Mouse (Mus musculus): ENCODE measurements at regions not wholly inside any gene's neighbourhood (a gene's known extent, or its start where the extent isn't known, plus 50 kb on each side); places are given as distances from the start of the nearest gene placed in this dataset.

- Histone ChIP-seq H3K4me2 (ENCODE audit: low read depth, low read length, severe bottlenecking) (0 out of 2 replicates have a peak overlapping the region, but pooled peaks have one; percentile 16), H3K36me3 (ENCODE audit: control insufficient read depth, insufficient read depth, low read length) (no peaks in the 10 kb centered on the region), H3K4me1 (replicated peaks; ENCODE audit: control insufficient read depth, insufficient read depth, low read length) (peaks cover 7% of the 10 kb centered on the region), H3K9me3 (ENCODE audit: control insufficient read depth, low read length) (no peaks in the 10 kb centered on the region), H3K9ac (ENCODE audit: low read length) (peak overlapping the region; percentile 33; the same call in 1 of the 2 replicates), H3K4me3 (ENCODE audit: low read depth, low read length) (no peak overlapping the region), H3K27ac (ENCODE audit: low read depth, low read length) (peak overlapping the region; percentile 55), H3K27me3 (ENCODE audit: control insufficient read depth, insufficient read depth, low read length) (no peaks in the 10 kb centered on the region)
- ATAC-seq (replicated peaks; ENCODE audit: low FRiP score) (peak; percentile 81), DNase-seq (ENCODE audit: low spot score) (peak; percentile 69)
- WGBS, result 26% methylated on average over 14 of the region's 14 CpGs
These were observed 330.6 kb upstream of the Mki67 start for GRCm38 (mm10) chr7:136046645-136047363.

DNA sequence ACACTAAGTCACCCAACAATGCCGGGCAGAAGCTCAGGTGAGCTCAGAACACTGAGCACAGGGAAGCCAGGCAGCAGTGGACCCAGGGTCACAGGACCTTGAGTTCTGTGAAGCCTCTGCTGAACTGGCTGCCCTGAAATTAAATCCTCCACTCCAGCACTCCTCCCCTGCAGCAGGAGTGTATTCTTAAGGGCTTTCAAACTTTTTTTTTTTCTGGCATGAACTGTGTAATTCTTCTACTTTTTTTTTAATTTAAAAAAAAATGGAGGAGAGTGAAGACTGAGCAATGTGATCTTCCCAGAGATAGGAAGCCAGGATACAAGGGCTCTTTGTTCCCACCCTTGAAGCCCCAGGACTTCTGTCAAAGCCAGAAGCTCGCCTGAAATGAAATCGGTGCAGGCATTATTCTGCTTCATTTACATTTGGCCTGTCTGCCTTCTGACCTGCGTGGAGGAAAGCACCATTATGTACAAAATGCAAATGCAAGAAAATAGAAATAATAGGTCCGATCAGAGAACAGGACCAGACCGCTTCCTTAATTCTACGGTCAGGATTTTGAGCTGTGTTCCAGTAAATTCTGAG, 331.3 kb upstream of the Mki67 start:
- H3K9me3 ChIP-seq (ENCODE audit: control insufficient read depth, low read length), result no peaks in the 10 kb centered on the region
- H3K27me3 ChIP-seq (ENCODE audit: control insufficient read depth, insufficient read depth, low read length), result no peaks in the 10 kb centered on the region
- WGBS, result 16% methylated on average over 7 of the region's 7 CpGs
- 0 out of 2 replicates have a peak overlapping the region, but pooled peaks have one; percentile 16 for H3K4me2 ChIP-seq (ENCODE audit: low read depth, low read length, severe bottlenecking)
- peak; percentile 61; the same call in 1 of the 2 replicates for ATAC-seq (replicated peaks; ENCODE audit: low FRiP score)
- H3K9ac ChIP-seq (ENCODE audit: low read length), result no peak overlapping the region
- no peak overlapping the region for H3K4me3 ChIP-seq (ENCODE audit: low read depth, low read length)
- H3K27ac ChIP-seq (ENCODE audit: low read depth, low read length), result peak overlapping the region; percentile 55
- DNase-seq (ENCODE audit: low spot score), result no peak
- no peaks in the 10 kb centered on the region for H3K36me3 ChIP-seq (ENCODE audit: control insufficient read depth, insufficient read depth, low read length)
- peaks cover 5% of the 10 kb centered on the region for H3K4me1 ChIP-seq (replicated peaks; ENCODE audit: control insufficient read depth, insufficient read depth, low read length)

DNA sequence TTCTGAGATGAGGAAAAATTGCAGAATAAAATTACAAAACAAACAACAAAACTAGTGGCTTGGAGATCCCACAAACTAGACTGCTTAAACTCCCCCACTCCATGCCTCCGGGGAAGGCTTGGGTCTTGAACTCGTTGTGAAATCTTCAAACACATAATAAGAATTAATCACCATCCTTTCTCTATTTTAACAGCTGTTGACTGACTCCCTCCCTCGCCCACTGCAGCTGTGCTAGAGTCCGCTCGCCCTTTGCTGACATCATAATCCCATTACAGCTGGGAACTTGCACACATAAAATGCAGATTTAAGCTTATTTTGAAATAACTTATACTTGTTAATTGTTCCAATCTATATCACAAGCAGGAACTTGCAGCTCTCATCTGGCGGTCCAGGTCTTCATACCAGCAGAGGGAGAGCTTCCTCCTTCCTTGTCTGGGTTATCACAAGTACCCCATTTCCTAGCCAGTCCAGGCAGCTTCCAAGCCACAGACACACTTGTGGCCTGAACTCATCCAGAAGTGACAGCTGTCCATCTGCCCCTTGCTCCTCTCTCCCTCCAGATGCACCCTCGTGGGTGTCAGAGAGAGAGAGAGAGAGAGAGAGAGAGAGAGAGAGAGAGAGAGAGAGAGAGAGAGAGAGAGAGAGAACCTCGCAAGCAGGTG, 332.9 kb upstream of the Mki67 start:
- Histone ChIP-seq H3K9me3 (ENCODE audit: control insufficient read depth, low read length) (no peaks in the 10 kb centered on the region), H3K27ac (ENCODE audit: low read depth, low read length) (no peak overlapping the region), H3K27me3 (ENCODE audit: control insufficient read depth, insufficient read depth, low read length) (no peaks in the 10 kb centered on the region), H3K9ac (ENCODE audit: low read length) (no peak overlapping the region), H3K4me3 (ENCODE audit: low read depth, low read length) (no peak overlapping the region), H3K4me1 (replicated peaks; ENCODE audit: control insufficient read depth, insufficient read depth, low read length) (peaks cover 5% of the 10 kb centered on the region), H3K4me2 (ENCODE audit: low read depth, low read length, severe bottlenecking) (no peak overlapping the region), H3K36me3 (ENCODE audit: control insufficient read depth, insufficient read depth, low read length) (no peaks in the 10 kb centered on the region)
- WGBS, result 42% methylated on average over 8 of the region's 8 CpGs
- no peak for DNase-seq (ENCODE audit: low spot score)
- no peak for ATAC-seq (replicated peaks; ENCODE audit: low FRiP score)

DNA sequence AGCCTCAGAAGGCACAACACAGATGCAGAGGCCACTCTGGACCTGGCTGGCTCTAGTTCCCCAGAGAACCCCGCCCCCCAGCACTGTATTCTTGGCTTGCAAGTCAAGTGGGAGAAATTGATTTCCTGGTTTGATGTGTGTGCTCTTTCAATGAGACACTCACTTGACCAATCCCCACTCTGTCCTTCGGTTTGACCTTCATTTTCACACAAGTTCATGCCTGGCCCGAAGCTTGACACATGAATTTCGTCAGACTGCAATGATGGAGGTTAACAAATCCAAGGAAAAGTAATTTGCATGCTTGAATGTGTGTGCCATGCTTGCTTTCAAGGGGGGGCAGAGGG, 333.4 kb upstream of the Mki67 start:
- no peak for ATAC-seq (replicated peaks; ENCODE audit: low FRiP score)
- Histone ChIP-seq H3K9ac (ENCODE audit: low read length) (no peak overlapping the region), H3K36me3 (ENCODE audit: control insufficient read depth, insufficient read depth, low read length) (no peaks in the 10 kb centered on the region), H3K9me3 (ENCODE audit: control insufficient read depth, low read length) (no peaks in the 10 kb centered on the region), H3K4me2 (ENCODE audit: low read depth, low read length, severe bottlenecking) (no peak overlapping the region), H3K4me1 (replicated peaks; ENCODE audit: control insufficient read depth, insufficient read depth, low read length) (peaks cover 5% of the 10 kb centered on the region), H3K27ac (ENCODE audit: low read depth, low read length) (no peak overlapping the region), H3K27me3 (ENCODE audit: control insufficient read depth, insufficient read depth, low read length) (no peaks in the 10 kb centered on the region), H3K4me3 (ENCODE audit: low read depth, low read length) (no peak overlapping the region)
- WGBS, result 75% methylated on average over 4 of the region's 4 CpGs
- DNase-seq (ENCODE audit: low spot score), result no peak

DNA sequence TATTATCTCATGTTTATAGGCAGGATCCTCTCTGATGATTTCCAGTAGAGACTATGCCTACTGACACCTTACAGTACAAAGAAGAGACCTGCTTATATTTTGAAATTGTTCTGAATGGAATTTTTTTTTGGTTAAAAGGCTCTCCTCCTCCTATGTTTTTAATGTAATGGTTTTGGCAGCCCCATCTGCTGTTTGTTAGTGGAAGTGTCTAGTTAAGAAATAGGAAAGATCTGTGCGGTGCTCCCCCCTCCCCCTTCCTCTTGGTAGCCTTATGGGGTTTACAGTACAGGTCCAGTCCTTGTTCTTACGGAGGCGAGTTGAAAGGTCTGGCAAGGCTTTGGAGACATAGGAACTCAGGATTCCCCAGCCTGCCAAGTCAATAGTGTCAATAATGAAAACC, 334.0 kb upstream of the Mki67 start:
- 76% methylated on average over 3 of the region's 3 CpGs for WGBS
- Histone ChIP-seq H3K4me3 (ENCODE audit: low read depth, low read length) (no peak overlapping the region), H3K9me3 (ENCODE audit: control insufficient read depth, low read length) (no peaks in the 10 kb centered on the region), H3K9ac (ENCODE audit: low read length) (no peak overlapping the region), H3K4me2 (ENCODE audit: low read depth, low read length, severe bottlenecking) (no peak overlapping the region), H3K4me1 (replicated peaks; ENCODE audit: control insufficient read depth, insufficient read depth, low read length) (peaks cover 5% of the 10 kb centered on the region), H3K27me3 (ENCODE audit: control insufficient read depth, insufficient read depth, low read length) (no peaks in the 10 kb centered on the region), H3K27ac (ENCODE audit: low read depth, low read length) (no peak overlapping the region), H3K36me3 (ENCODE audit: control insufficient read depth, insufficient read depth, low read length) (no peaks in the 10 kb centered on the region)
- ATAC-seq (replicated peaks; ENCODE audit: low FRiP score), result no peak
- no peak for DNase-seq (ENCODE audit: low spot score)

- ATAC-seq (replicated peaks; ENCODE audit: low FRiP score) (no peak), DNase-seq (ENCODE audit: low spot score) (no peak)
- 81% methylated on average over 16 of the region's 16 CpGs for WGBS
- no peak overlapping the region for H3K9ac ChIP-seq (ENCODE audit: low read length)
- H3K9me3 ChIP-seq (ENCODE audit: control insufficient read depth, low read length), result no peaks in the 10 kb centered on the region
- H3K27ac ChIP-seq (ENCODE audit: low read depth, low read length), result no peak overlapping the region
- no peak overlapping the region for H3K4me2 ChIP-seq (ENCODE audit: low read depth, low read length, severe bottlenecking)
- H3K36me3 ChIP-seq (ENCODE audit: control insufficient read depth, insufficient read depth, low read length), result no peaks in the 10 kb centered on the region
- peaks cover 3% of the 10 kb centered on the region; the same call in 1 of the 2 replicates for H3K4me1 ChIP-seq (replicated peaks; ENCODE audit: control insufficient read depth, insufficient read depth, low read length)
- H3K4me3 ChIP-seq (ENCODE audit: low read depth, low read length), result no peak overlapping the region
- H3K27me3 ChIP-seq (ENCODE audit: control insufficient read depth, insufficient read depth, low read length), result no peaks in the 10 kb centered on the region
These were observed 340.8 kb upstream of the Mki67 start for GRCm38 (mm10) chr7:136056876-136057484.

DNA sequence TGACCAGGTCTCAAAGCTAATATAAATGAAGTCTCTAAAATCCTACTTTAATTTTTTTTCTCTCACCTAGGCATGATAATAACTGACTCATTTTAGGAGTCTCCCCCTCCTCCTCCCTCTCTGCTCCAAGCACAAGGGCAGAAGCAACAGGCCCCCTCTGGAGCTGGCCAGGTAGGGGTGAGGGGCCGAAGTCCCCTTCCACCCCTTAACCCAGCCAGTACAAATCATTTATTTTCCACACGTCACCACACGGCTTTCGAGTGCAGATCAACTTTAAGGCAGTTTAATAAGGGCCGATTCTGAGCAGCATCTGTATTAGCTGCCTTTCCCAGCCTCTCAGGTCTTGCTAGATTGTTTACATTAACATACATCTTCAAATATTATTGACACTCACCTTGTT, 342.2 kb upstream of the Mki67 start:
- Histone ChIP-seq H3K27me3 (ENCODE audit: control insufficient read depth, insufficient read depth, low read length) (no peaks in the 10 kb centered on the region), H3K9ac (ENCODE audit: low read length) (no peak overlapping the region), H3K4me1 (replicated peaks; ENCODE audit: control insufficient read depth, insufficient read depth, low read length) (peaks cover 3% of the 10 kb centered on the region; the same call in 1 of the 2 replicates), H3K9me3 (ENCODE audit: control insufficient read depth, low read length) (no peaks in the 10 kb centered on the region), H3K4me2 (ENCODE audit: low read depth, low read length, severe bottlenecking) (no peak overlapping the region), H3K4me3 (ENCODE audit: low read depth, low read length) (no peak overlapping the region), H3K36me3 (ENCODE audit: control insufficient read depth, insufficient read depth, low read length) (no peaks in the 10 kb centered on the region), H3K27ac (ENCODE audit: low read depth, low read length) (no peak overlapping the region)
- 83% methylated on average over 5 of the region's 5 CpGs for WGBS
- ATAC-seq (replicated peaks; ENCODE audit: low FRiP score), result no peak
- no peak for DNase-seq (ENCODE audit: low spot score)

DNA sequence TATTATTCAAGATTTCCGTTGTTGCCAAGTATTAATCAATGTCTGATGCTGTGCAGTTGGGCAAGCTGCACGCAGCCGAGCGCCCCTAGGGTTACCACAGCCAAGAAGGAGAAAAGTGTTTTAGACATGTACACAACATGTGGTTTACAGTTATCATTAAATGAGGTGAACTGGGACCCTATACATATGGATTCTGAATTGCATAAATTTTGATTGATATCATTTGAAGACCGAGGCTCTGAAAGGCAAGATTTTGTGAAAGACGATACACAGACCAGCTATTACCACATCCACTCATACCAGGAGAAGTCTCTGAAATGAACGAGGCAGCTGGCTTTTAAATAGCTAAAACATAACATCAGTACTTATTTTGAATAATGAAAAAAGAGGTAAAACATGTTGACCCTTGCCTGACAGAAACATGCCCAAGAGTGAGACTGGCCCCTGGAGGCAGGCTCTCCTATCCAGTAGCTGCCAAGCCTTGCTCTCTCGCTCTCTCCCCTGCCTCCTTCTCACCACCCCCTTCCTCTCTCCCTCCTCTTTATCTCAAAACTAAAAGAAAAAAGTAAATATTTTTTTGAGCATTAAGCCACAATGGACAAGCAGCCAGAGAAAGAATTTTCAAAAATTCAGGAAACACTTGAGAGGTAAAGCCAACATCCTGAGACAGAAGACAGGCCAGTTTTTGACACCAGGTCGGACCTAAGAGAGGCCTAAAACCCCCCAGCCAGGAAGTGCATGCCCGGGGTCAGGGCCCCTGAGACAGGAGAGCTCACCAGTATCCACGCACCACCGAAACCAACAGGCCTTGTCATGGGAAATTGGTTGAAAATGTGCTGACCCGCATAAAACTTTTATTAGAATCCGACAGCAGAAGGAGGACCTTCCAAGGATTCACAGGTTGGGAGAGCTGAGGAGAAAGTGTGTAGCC, 342.9 kb upstream of the Mki67 start:
- Histone ChIP-seq H3K9me3 (ENCODE audit: control insufficient read depth, low read length) (no peaks in the 10 kb centered on the region), H3K36me3 (ENCODE audit: control insufficient read depth, insufficient read depth, low read length) (no peaks in the 10 kb centered on the region), H3K27me3 (ENCODE audit: control insufficient read depth, insufficient read depth, low read length) (no peaks in the 10 kb centered on the region), H3K4me3 (ENCODE audit: low read depth, low read length) (no peak overlapping the region), H3K9ac (ENCODE audit: low read length) (no peak overlapping the region), H3K4me1 (replicated peaks; ENCODE audit: control insufficient read depth, insufficient read depth, low read length) (peaks cover 3% of the 10 kb centered on the region; the same call in 1 of the 2 replicates), H3K27ac (ENCODE audit: low read depth, low read length) (no peak overlapping the region), H3K4me2 (ENCODE audit: low read depth, low read length, severe bottlenecking) (no peak overlapping the region)
- ATAC-seq (replicated peaks; ENCODE audit: low FRiP score), result no peak
- WGBS, result 76% methylated on average over 14 of the region's 14 CpGs
- DNase-seq (ENCODE audit: low spot score), result no peak
